ENCODE assay signal across 10 mouse cellular contexts in genomic region chr15:27593717-27594116, GRCm38 (mm10). TPM values are rescaled to one million over a fixed set of nuclear protein-coding genes. Genes with fewer than 3 reads are reported as not detected.
A peak's percentile ranks its signal among the peaks of the same experiment; 100 is the strongest.
DNase-seq lines count a peak whose midpoint lies in the region; ATAC-seq and TF ChIP-seq lines count a peak whose summit lies in the region.
"Had no signal": no experiment of that assay in that cellular context is flagged by ENCODE, and none has a peak within 500 bp of the region (broad histone marks: within the 10 kb centered on the region; RNA-seq: fewer than 3 reads in every experiment).

No protein-coding gene starts in this region.

- no peak overlapping the region for H3K4me3 ChIP-seq in heart, postnatal 0 days (ENCODE audit: low read depth, low read length)
- H3K4me3 ChIP-seq: embryonic facial prominence, embryonic 15.5 days; lung, embryonic 15.5 days had no signal

- H3K9ac ChIP-seq in heart, postnatal 0 days (replicated peaks; ENCODE audit: low read depth, low read length), result no peak overlapping the region
- H3K9ac ChIP-seq: embryonic facial prominence, embryonic 15.5 days; lung, embryonic 15.5 days had no signal

- ATAC-seq in heart, postnatal 0 days (ENCODE audit: insufficient read depth, low read depth), result no peak

- no peak for DNase-seq in heart, postnatal 0 days (ENCODE audit: low spot score)
- no peak for DNase-seq in heart, adult 9 months (ENCODE audit: low spot score in 2 of 2)
- peak; percentile 64 for DNase-seq in right cerebral cortex, adult 18-20 months
- DNase-seq in right cerebral cortex, postnatal 36 days (ENCODE audit: low spot score in 2 of 2), result no peak
- DNase-seq in cerebellum, postnatal 10 days, result peak; percentile 62 to 70
- peak; percentile 30 for DNase-seq in right cerebral cortex, postnatal 4 days
- DNase-seq in yolk sac, embryonic 10.5 days (ENCODE audit: low spot score), result no peak
- no peak for DNase-seq in Muller cell, postnatal 12 days (ENCODE audit: inconsistent ontology term)

- H3K4me2 ChIP-seq in heart, postnatal 0 days (ENCODE audit: low read depth, low read length), result no peak overlapping the region
- H3K4me2 ChIP-seq: embryonic facial prominence, embryonic 15.5 days; lung, embryonic 15.5 days had no signal

- H3K27me3 ChIP-seq in heart, postnatal 0 days (ENCODE audit: control insufficient read depth, insufficient read depth, low read length), result no peaks in the 10 kb centered on the region
- H3K27me3 ChIP-seq: embryonic facial prominence, embryonic 15.5 days; lung, embryonic 15.5 days had no signal

- H3K9me3 ChIP-seq in heart, postnatal 0 days (replicated peaks; ENCODE audit: control insufficient read depth, low read length), result no peaks in the 10 kb centered on the region
- H3K9me3 ChIP-seq: embryonic facial prominence, embryonic 15.5 days; lung, embryonic 15.5 days had no signal

- no peak for TF ChIP-seq EP300 in heart, postnatal 0 days (IDR thresholded peaks at IDR 0.05; ENCODE audit: low read depth)

- peaks cover 21% of the 10 kb centered on the region for H3K4me1 ChIP-seq in heart, postnatal 0 days (ENCODE audit: control insufficient read depth, insufficient read depth)

- H3K36me3 ChIP-seq in heart, postnatal 0 days (replicated peaks; ENCODE audit: control insufficient read depth, insufficient read depth, low read length), result peaks cover 68% of the 10 kb centered on the region

- no peak overlapping the region for H3K27ac ChIP-seq in heart, postnatal 0 days (ENCODE audit: low read depth)
- H3K27ac ChIP-seq: embryonic facial prominence, embryonic 15.5 days; lung, embryonic 15.5 days had no signal

- WGBS in heart, postnatal 0 days, result 77% methylated on average over 13 of the region's 13 CpGs

- peak; percentile 36; the same call in 1 of the 2 replicates for TF ChIP-seq CTCF in heart, postnatal 0 days (IDR thresholded peaks at IDR 0.05; ENCODE audit: low read depth)

RNA-seq across cellular contexts. Expression of gene Otulin, which starts 36.8 kb away (rescaled TPM):
- 32.3 and 36.1 TPM in 2 replicates for total RNA-seq in heart, postnatal 0 days (2014; rRNA removed; ENCODE audit: low replicate concordance)
- 24.3 and 26.3 TPM in 2 replicates for polyA plus RNA-seq in heart, postnatal 0 days (2015; fragmentation: Nextera tagmentation; extraction: Ambion mirVana)

Comparison
In these comparisons a context has a peak if more than half of its experiments do, and no peak if none do; other contexts are left out.
1. DNase-seq: peak in right cerebral cortex, adult 18-20 months (single experiment), cerebellum, postnatal 10 days (2 of 2) and right cerebral cortex, postnatal 4 days (single experiment); none in heart, postnatal 0 days (single experiment), heart, adult 9 months (0 of 2), right cerebral cortex, postnatal 36 days (0 of 2), yolk sac, embryonic 10.5 days (single experiment) and Muller cell, postnatal 12 days (single experiment).